Mouse (Mus musculus): ENCODE measurements at regions not wholly inside any gene's neighbourhood (a gene's known extent, or its start where the extent isn't known, plus 50 kb on each side); places are given as distances from the start of the nearest gene placed in this dataset.
A peak's percentile ranks its signal among the peaks of the same experiment; 100 is the strongest.

DNA sequence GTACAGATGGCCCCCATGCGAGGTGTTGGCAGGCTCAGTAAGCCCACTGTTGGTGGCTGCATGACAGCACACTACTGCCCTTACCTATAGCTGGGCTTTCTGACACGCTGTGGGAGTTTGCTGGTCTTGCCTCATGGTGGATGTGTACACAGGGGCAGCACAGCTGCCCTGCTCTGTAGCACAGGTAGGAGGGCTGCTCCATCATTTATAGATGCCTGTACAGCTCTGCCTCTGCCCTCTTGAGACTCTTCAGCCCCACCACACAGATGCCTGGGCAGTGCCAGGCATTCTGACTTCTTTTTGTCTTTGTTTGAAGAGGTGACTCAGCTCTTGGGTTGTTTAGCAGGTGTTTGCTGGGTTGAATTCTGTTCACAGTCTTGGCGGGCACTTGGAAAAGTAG, 365.9 kb upstream of the Kazn start:
- no peak for ATAC-seq (replicated peaks; ENCODE audit: low FRiP score)
- no peak for DNase-seq (ENCODE audit: low spot score)
- H3K27ac ChIP-seq (ENCODE audit: low read depth, low read length): no peak overlapping the region
- no peak overlapping the region for H3K4me2 ChIP-seq (ENCODE audit: low read depth, low read length, severe bottlenecking)
- no peaks in the 10 kb centered on the region; the same call in 1 of the 2 replicates for H3K9me3 ChIP-seq (ENCODE audit: control insufficient read depth, low read length)
- no peak overlapping the region for H3K9ac ChIP-seq (ENCODE audit: low read length)
- H3K36me3 ChIP-seq (ENCODE audit: control insufficient read depth, insufficient read depth, low read length): no peaks in the 10 kb centered on the region
- no peak overlapping the region for H3K4me3 ChIP-seq (ENCODE audit: low read depth, low read length)
- H3K27me3 ChIP-seq (ENCODE audit: control insufficient read depth, insufficient read depth, low read length): no peaks in the 10 kb centered on the region
- no peaks in the 10 kb centered on the region for H3K4me1 ChIP-seq (replicated peaks; ENCODE audit: control insufficient read depth, insufficient read depth, low read length)
- 88% methylated on average over 3 of the region's 3 CpGs for WGBS

DNA sequence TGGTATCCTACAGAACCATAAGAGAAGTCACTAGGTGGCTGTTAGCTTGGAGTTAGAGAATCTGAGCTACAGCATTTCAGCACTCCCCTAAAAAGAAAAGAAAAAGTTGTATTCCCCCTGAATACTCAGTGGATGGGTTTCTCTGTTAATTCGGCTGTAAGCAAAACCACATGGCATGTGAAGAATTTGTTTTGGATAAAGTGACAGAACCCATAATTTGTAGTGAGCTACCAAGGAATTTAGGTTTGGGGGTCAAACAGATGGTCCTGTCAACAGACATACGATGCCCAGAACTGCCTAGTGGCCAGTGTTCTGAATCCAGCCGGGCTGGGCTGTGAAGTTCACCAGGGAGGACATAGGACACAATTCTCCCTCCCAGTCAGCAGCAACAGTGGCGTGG, 358.0 kb upstream of the Kazn start:
- Histone ChIP-seq H3K9me3 (ENCODE audit: control insufficient read depth, low read length) (no peaks in the 10 kb centered on the region; the same call in 1 of the 2 replicates), H3K4me1 (replicated peaks; ENCODE audit: control insufficient read depth, insufficient read depth, low read length) (no peaks in the 10 kb centered on the region), H3K4me2 (ENCODE audit: low read depth, low read length, severe bottlenecking) (no peak overlapping the region), H3K27me3 (ENCODE audit: control insufficient read depth, insufficient read depth, low read length) (no peaks in the 10 kb centered on the region), H3K4me3 (ENCODE audit: low read depth, low read length) (no peak overlapping the region), H3K36me3 (ENCODE audit: control insufficient read depth, insufficient read depth, low read length) (no peaks in the 10 kb centered on the region), H3K9ac (ENCODE audit: low read length) (no peak overlapping the region), H3K27ac (ENCODE audit: low read depth, low read length) (no peak overlapping the region)
- DNase-seq (ENCODE audit: low spot score) (no peak), ATAC-seq (replicated peaks; ENCODE audit: low FRiP score) (no peak)
- WGBS: 84% methylated on average over 4 of the region's 4 CpGs

GRCm38 (mm10) chr4:142589084-142589741, 350.0 kb upstream of the Kazn start:
- no peak for ATAC-seq (replicated peaks; ENCODE audit: low FRiP score)
- Histone ChIP-seq H3K4me2 (ENCODE audit: low read depth, low read length, severe bottlenecking) (no peak overlapping the region), H3K36me3 (ENCODE audit: control insufficient read depth, insufficient read depth, low read length) (no peaks in the 10 kb centered on the region), H3K27ac (ENCODE audit: low read depth, low read length) (no peak overlapping the region), H3K4me1 (replicated peaks; ENCODE audit: control insufficient read depth, insufficient read depth, low read length) (no peaks in the 10 kb centered on the region), H3K27me3 (ENCODE audit: control insufficient read depth, insufficient read depth, low read length) (no peaks in the 10 kb centered on the region), H3K9me3 (ENCODE audit: control insufficient read depth, low read length) (no peaks in the 10 kb centered on the region), H3K9ac (ENCODE audit: low read length) (no peak overlapping the region), H3K4me3 (ENCODE audit: low read depth, low read length) (no peak overlapping the region)
- WGBS: 69% methylated on average over 7 of the region's 7 CpGs
- no peak for DNase-seq (ENCODE audit: low spot score)

GRCm38 (mm10) chr4:142588418-142589083, 349.4 kb upstream of the Kazn start:
- Histone ChIP-seq H3K27ac (ENCODE audit: low read depth, low read length) (no peak overlapping the region), H3K9me3 (ENCODE audit: control insufficient read depth, low read length) (no peaks in the 10 kb centered on the region), H3K9ac (ENCODE audit: low read length) (no peak overlapping the region), H3K4me1 (replicated peaks; ENCODE audit: control insufficient read depth, insufficient read depth, low read length) (no peaks in the 10 kb centered on the region), H3K36me3 (ENCODE audit: control insufficient read depth, insufficient read depth, low read length) (no peaks in the 10 kb centered on the region), H3K4me3 (ENCODE audit: low read depth, low read length) (no peak overlapping the region), H3K27me3 (ENCODE audit: control insufficient read depth, insufficient read depth, low read length) (no peaks in the 10 kb centered on the region), H3K4me2 (ENCODE audit: low read depth, low read length, severe bottlenecking) (no peak overlapping the region)
- DNase-seq (ENCODE audit: low spot score) (no peak), ATAC-seq (replicated peaks; ENCODE audit: low FRiP score) (no peak)
- WGBS: 73% methylated on average over 24 of the region's 24 CpGs

- H3K4me1 ChIP-seq (replicated peaks; ENCODE audit: control insufficient read depth, insufficient read depth, low read length): no peaks in the 10 kb centered on the region
- H3K27ac ChIP-seq (ENCODE audit: low read depth, low read length): no peak overlapping the region
- no peak overlapping the region for H3K9ac ChIP-seq (ENCODE audit: low read length)
- no peak for DNase-seq (ENCODE audit: low spot score)
- no peak overlapping the region for H3K4me2 ChIP-seq (ENCODE audit: low read depth, low read length, severe bottlenecking)
- WGBS: 50% methylated on average over 22 of the region's 22 CpGs
- no peaks in the 10 kb centered on the region for H3K36me3 ChIP-seq (ENCODE audit: control insufficient read depth, insufficient read depth, low read length)
- no peaks in the 10 kb centered on the region for H3K9me3 ChIP-seq (ENCODE audit: control insufficient read depth, low read length)
- no peaks in the 10 kb centered on the region for H3K27me3 ChIP-seq (ENCODE audit: control insufficient read depth, insufficient read depth, low read length)
- ATAC-seq (replicated peaks; ENCODE audit: low FRiP score): peak; percentile 42; the same call in 1 of the 2 replicates
- no peak overlapping the region for H3K4me3 ChIP-seq (ENCODE audit: low read depth, low read length)
Measured at GRCm38 (mm10) chr4:142587345-142588035, 348.3 kb upstream of the Kazn start.

DNA sequence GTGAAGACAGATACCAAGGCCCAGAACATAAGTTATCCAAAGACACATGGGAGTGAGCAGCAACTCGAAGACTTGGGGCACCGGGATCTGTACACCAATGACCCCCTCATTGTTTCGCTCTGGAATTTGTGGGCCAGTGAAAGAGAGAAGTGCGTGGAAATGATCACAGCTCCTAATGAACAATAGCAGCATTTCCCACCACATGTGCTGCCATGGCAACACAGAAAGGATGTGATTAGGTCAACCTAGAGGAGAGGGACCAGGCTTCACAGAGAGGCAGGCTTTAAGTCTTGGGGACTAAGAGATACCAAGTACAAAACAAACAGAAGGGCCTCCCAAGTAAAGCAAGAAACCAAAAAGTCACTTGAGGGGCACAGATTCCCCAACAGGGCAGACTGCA, 339.3 kb upstream of the Kazn start:
- peaks cover 7% of the 10 kb centered on the region for H3K4me1 ChIP-seq (replicated peaks; ENCODE audit: control insufficient read depth, insufficient read depth, low read length)
- H3K27me3 ChIP-seq (ENCODE audit: control insufficient read depth, insufficient read depth, low read length): no peaks in the 10 kb centered on the region
- H3K9ac ChIP-seq (ENCODE audit: low read length): no peak overlapping the region
- ATAC-seq (replicated peaks; ENCODE audit: low FRiP score) (no peak), DNase-seq (ENCODE audit: low spot score) (no peak)
- no peaks in the 10 kb centered on the region for H3K9me3 ChIP-seq (ENCODE audit: control insufficient read depth, low read length)
- H3K27ac ChIP-seq (ENCODE audit: low read depth, low read length): no peak overlapping the region
- no peak overlapping the region for H3K4me3 ChIP-seq (ENCODE audit: low read depth, low read length)
- H3K36me3 ChIP-seq (ENCODE audit: control insufficient read depth, insufficient read depth, low read length): no peaks in the 10 kb centered on the region
- H3K4me2 ChIP-seq (ENCODE audit: low read depth, low read length, severe bottlenecking): no peak overlapping the region
- 49% methylated on average over 4 of the region's 4 CpGs for WGBS

DNA sequence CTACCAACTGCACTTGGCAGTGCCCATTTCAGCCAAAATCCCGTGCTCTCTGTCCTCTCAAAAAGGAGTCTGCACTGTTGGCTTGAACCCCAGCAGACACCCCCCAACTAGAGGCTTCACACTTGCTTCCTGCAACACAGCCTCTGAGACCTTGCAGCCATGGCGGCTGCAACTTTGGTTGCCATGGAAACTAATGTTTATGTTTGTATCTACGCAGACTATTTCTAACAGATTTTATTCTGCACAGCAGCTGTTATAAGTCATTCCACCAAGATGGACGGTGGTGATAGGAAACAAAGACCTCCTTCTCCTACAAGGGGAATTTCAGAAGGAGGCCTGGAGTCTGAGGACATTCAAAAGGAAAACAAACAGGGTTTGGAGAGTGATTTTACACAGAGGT, 338.3 kb upstream of the Kazn start:
- Histone ChIP-seq H3K9me3 (ENCODE audit: control insufficient read depth, low read length) (no peaks in the 10 kb centered on the region), H3K9ac (ENCODE audit: low read length) (no peak overlapping the region), H3K27ac (ENCODE audit: low read depth, low read length) (no peak overlapping the region), H3K27me3 (ENCODE audit: control insufficient read depth, insufficient read depth, low read length) (no peaks in the 10 kb centered on the region), H3K4me3 (ENCODE audit: low read depth, low read length) (no peak overlapping the region), H3K4me1 (replicated peaks; ENCODE audit: control insufficient read depth, insufficient read depth, low read length) (peaks cover 7% of the 10 kb centered on the region), H3K36me3 (ENCODE audit: control insufficient read depth, insufficient read depth, low read length) (no peaks in the 10 kb centered on the region), H3K4me2 (ENCODE audit: low read depth, low read length, severe bottlenecking) (no peak overlapping the region)
- WGBS: 51% methylated on average over 4 of the region's 4 CpGs
- no peak for ATAC-seq (replicated peaks; ENCODE audit: low FRiP score)
- no peak for DNase-seq (ENCODE audit: low spot score)

DNA sequence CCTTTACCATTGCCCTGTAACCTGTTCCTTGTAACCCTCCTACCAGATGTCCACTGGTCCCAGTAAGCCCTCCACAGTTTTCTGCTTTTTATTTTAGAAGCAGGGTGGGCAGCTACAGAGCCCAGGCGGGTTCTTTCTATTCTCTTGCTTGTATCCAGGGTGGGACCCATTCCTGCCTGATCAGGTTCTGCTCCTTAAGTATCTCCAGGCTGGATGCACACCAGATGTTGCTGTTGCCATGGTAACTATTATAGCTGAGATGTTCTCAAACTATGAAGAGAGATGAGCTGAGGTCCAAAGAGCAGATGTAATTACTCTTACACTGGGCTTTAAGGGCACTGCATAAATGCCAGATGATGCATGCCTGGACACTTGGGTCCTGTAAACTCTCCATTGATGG, 335.3 kb upstream of the Kazn start:
- Histone ChIP-seq H3K27me3 (ENCODE audit: control insufficient read depth, insufficient read depth, low read length) (no peaks in the 10 kb centered on the region), H3K36me3 (ENCODE audit: control insufficient read depth, insufficient read depth, low read length) (no peaks in the 10 kb centered on the region), H3K9ac (ENCODE audit: low read length) (no peak overlapping the region), H3K27ac (ENCODE audit: low read depth, low read length) (no peak overlapping the region), H3K4me1 (replicated peaks; ENCODE audit: control insufficient read depth, insufficient read depth, low read length) (peaks cover 7% of the 10 kb centered on the region), H3K4me2 (ENCODE audit: low read depth, low read length, severe bottlenecking) (no peak overlapping the region), H3K4me3 (ENCODE audit: low read depth, low read length) (no peak overlapping the region), H3K9me3 (ENCODE audit: control insufficient read depth, low read length) (no peaks in the 10 kb centered on the region)
- DNase-seq (ENCODE audit: low spot score): no peak
- WGBS: 79% methylated on average over 1 of the region's 1 CpGs
- no peak for ATAC-seq (replicated peaks; ENCODE audit: low FRiP score)
